1 mouse cellular context compared by ENCODE assay signal in the genomic region with DNA sequence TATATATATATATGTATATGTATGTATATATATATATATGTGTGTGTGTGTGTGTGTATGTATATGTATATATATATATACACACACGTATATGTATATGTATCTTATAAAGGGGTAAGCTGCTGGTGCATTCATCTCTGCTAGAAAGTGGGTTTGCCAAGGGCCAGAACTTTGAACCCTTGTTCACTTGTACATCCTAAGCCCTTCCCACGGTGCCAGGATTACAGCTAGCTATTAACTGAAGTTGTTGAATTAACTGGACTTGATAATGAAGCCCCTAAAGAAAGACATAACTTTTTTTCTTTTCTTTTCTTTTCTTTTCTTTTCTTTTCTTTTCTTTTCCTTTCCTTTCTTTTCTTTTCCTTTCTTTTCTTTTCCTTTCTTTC. TPM values are rescaled to one million over a fixed set of nuclear protein-coding genes. Genes with fewer than 3 reads are reported as not detected.
"Had no signal": no experiment of that assay in that cellular context is flagged by ENCODE, and none has a peak within 500 bp of the region (broad histone marks: within the 10 kb centered on the region; RNA-seq: fewer than 3 reads in every experiment).

No protein-coding gene starts in this region.

RNA-seq across cellular contexts. Expression of a gene that starts 0.9 kb away (rescaled TPM):
- polyA plus RNA-seq: macrophage had no signal
